Mouse (Mus musculus) spleen, adult 2 months (tissue): ENCODE data around the gene Olfr688. TPM values are rescaled to one million over a fixed set of nuclear protein-coding genes. Genes with fewer than 3 reads are reported as not detected.
A peak's percentile ranks its signal among the peaks of the same experiment; 100 is the strongest.

Experiments used
- DNase-seq, 2 experiments: peaks; one replicate each; pipeline versions ENCODE4 v3.0.0 to v3.0.0-alpha.2; 2012 to 2021; ENCODE audit warnings: low spot score in 2 of 2, low read depth in 1 of 2
- H3K27ac ChIP-seq: fragments of 200-500 bp; 2 replicates; pipeline ENCODE4 v1.5.1; 2012; ENCODE audit warnings: low read length, inconsistent platforms; ENCODE audit not compliant: insufficient read depth
- H3K27me3 ChIP-seq: fragments of 200-500 bp; 2 replicates; pipeline ENCODE4 v1.6.1; 2012; ENCODE audit warnings: mild to moderate bottlenecking, moderate library complexity, low read length, inconsistent platforms; ENCODE audit not compliant: control insufficient read depth, insufficient read depth
- H3K36me3 ChIP-seq: fragments of 200-500 bp; 2 replicates; pipeline ENCODE4 v1.6.1; 2012; ENCODE audit warnings: mild to moderate bottlenecking, low read length, inconsistent platforms; ENCODE audit not compliant: control insufficient read depth, insufficient read depth
- H3K4me1 ChIP-seq: fragments of 200-500 bp; 2 replicates; pipeline ENCODE4 v1.6.1; 2011; ENCODE audit warnings: inconsistent platforms; ENCODE audit not compliant: control insufficient read depth, insufficient read depth, insufficient read length
- H3K4me3 ChIP-seq: fragments of 200-500 bp; 2 replicates; pipeline ENCODE4 v1.5.1; 2011; ENCODE audit warnings: mild to moderate bottlenecking, inconsistent platforms; ENCODE audit not compliant: insufficient read depth, insufficient read length; ENCODE audit errors: extremely low read depth
- CTCF ChIP-seq: fragments of 200-500 bp; IDR thresholded peaks from 2 replicates; pipeline ENCODE4 v1.5.1; 2011; ENCODE audit warnings: mild to moderate bottlenecking, inconsistent platforms; ENCODE audit not compliant: insufficient read depth, insufficient read length, insufficient replicate concordance; ENCODE audit errors: extremely low read depth
- POLR2A ChIP-seq: fragments of 200-500 bp; IDR thresholded peaks from 2 replicates; pipeline ENCODE4 v1.6.1; 2011; ENCODE audit warnings: low read depth, low read length, inconsistent platforms
- WGBS: fragments of 180-500 bp; shearing (Covaris S2); methylation state at CpG from one replicate; pipeline ENCODE4 v1.1.7; 2018; 5-methylcytosine and 5-hydroxymethylcytosine counted together
- polyA plus RNA-seq: library from polyadenylated mRNA; depleted of rRNA; stranded (reverse); fragments of >200 nt; gene quantifications from 2 replicates; pipeline ENCODE4 v1.2.3, GENCODE M21; 2012; rRNA removed

The Olfr688 gene
- not detected in 2 replicates for polyA plus RNA-seq

DNA sequence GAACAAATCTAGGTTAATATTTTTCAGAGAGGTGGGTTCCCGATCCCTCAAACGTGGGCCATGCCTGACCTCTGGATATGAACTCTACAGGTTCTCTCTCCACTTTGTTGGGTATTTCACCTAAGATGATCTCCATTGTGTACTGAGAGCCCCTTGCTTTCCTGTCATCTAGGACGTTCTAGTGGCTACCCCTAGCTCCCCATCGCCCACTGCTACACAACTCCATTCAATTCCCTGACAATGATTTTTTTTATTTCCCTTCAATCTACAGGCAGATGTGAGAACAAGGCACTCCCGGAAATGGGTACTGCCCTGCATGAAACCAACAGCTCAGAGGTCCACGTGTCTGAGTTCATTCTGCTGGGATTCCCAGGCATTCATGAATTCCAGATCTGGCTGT lies at the start of gene Olfr688:
Gene Olfr688, plus strand, starts transcription at position 301 of the 400 bp plus-strand sequence.
- H3K4me1 ChIP-seq = no peaks in the 10 kb centered on the region
- H3K36me3 ChIP-seq = no peaks in the 10 kb centered on the region
- H3K27ac ChIP-seq = no peak within 1 kb of the TSS
- no peaks in the 10 kb centered on the region for H3K27me3 ChIP-seq
- DNase-seq = no peak
- WGBS = 77% methylated on average over 6 of the region's 6 CpGs
- H3K4me3 ChIP-seq = no peak within 1 kb of the TSS
- TF ChIP-seq POLR2A (no peak), CTCF (no peak)

DNA sequence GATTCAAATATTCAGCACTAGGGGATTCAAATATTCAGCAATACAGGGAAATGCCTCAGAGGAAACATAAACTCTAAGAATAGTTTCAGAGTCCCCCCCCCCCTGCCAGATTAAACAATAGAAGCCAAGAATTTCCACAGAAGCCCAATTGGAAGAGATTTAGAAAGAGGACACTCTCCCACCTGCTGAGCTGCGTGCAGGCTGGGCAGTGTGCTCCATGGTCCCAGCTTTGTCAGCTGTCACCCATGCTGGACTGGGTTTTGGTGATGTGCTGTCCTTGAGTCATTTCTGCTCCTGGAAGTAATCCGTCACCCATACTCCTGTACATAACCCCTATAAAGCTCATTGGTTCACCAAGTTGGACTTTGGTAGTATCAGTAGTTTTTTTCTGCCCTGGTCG lies 40.2 kb upstream of the Olfr688 start:
- H3K4me3 ChIP-seq = no peak overlapping the region
- TF ChIP-seq POLR2A (no peak), CTCF (no peak)
- 85% methylated on average over 3 of the region's 3 CpGs for WGBS
- no peaks in the 10 kb centered on the region for H3K27me3 ChIP-seq
- no peak overlapping the region for H3K27ac ChIP-seq
- H3K4me1 ChIP-seq = no peaks in the 10 kb centered on the region
- no peaks in the 10 kb centered on the region for H3K36me3 ChIP-seq
- no peak for DNase-seq

DNA sequence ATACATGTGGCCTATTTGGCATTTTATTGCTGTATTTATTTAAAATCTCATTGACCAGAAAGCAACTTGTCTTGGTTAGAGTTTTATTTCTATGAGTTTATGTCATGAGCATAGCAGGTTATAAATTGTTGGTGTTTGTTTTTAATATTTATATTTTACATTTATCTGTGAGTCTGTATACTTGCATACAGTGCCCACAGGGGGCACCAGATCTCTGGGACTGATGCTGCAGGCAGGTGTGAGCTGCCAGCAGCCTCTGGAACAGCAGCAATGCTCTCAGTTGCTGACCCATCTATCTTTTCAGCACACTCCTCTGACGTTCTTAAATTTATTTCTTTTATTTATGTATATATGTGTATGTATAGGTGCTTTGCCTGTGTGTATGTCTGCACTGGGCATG lies 39.7 kb upstream of the Olfr688 start:
- DNase-seq = no peak
- 57% methylated on average over 1 of the region's 1 CpGs for WGBS
- Histone ChIP-seq H3K36me3 (no peaks in the 10 kb centered on the region), H3K4me1 (no peaks in the 10 kb centered on the region), H3K4me3 (no peak overlapping the region), H3K27ac (no peak overlapping the region), H3K27me3 (no peaks in the 10 kb centered on the region)
- TF ChIP-seq POLR2A = no peak
- no peak for TF ChIP-seq CTCF

DNA sequence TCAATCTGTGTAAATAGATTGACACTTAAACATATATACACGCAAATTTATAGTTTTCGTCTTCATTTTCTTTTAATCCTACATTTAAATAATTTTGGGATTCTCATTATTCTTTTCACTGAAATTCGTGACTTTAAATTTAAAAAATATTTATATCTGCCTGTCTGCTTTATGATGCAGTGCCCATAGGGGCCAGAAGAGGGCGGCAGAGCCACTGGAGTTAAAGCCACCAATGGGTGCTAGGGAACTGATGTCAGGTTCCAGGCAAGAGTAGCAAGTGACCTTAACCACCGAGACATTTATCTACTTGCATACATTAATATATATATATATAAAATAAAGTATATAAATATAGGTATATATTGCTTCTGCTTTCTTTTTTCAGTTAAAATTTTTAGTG lies 31.2 kb upstream of the Olfr688 start:
- TF ChIP-seq CTCF (peak; percentile 30; the same call in 1 of the 2 replicates), POLR2A (no peak)
- H3K27ac ChIP-seq = no peak overlapping the region
- DNase-seq = peak in 1 of 2 experiments; percentile 18
- 58% methylated on average over 5 of the region's 5 CpGs for WGBS
- H3K4me1 ChIP-seq = no peaks in the 10 kb centered on the region
- no peak overlapping the region for H3K4me3 ChIP-seq
- no peaks in the 10 kb centered on the region for H3K36me3 ChIP-seq
- no peaks in the 10 kb centered on the region for H3K27me3 ChIP-seq

DNA sequence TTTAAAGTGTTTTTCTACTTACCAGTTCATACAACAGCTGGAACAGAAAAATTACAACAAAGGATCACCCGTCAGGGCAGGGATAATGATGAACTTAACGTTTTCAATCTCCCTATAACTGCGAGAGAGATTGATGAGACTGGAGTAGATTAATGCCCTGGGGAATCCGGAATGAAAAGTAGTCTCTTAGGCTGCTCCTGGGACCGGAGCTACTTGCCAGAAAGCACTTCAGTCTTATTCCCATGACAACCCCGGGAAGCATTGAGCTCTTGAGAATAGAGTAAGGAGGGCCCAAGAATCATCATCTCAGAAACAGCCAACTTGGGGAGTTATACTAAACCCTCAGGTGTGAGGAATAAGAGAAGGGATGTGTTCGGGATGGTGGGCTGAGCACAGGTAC lies 15.5 kb upstream of the Olfr688 start:
- Histone ChIP-seq H3K27me3 (no peaks in the 10 kb centered on the region), H3K27ac (no peak overlapping the region), H3K4me3 (no peak overlapping the region), H3K36me3 (no peaks in the 10 kb centered on the region), H3K4me1 (no peaks in the 10 kb centered on the region)
- no peak for DNase-seq
- WGBS = 79% methylated on average over 7 of the region's 7 CpGs
- TF ChIP-seq POLR2A (no peak), CTCF (no peak)

DNA sequence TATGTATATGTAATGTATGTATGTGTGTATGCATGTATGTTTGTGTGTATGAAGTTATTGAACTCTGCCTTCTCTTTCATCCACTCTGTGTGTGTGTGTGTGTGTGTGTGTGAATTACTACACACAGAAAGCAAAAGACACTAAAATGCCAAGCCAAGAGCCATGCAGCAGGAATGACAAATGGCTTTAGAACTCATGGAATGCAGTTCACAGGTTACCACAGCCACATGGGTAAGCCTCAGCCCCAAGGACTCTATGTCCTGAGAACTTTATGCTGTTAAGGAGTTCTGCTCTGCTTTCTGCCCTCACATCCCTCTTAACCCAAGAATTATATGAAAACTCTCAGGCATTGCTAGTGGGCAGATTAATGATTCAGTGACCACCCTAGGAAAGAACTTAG lies 2.2 kb downstream of the Olfr688 start:
- TF ChIP-seq POLR2A (no peak), CTCF (no peak)
- Histone ChIP-seq H3K4me1 (no peaks in the 10 kb centered on the region), H3K27ac (no peak overlapping the region), H3K27me3 (no peaks in the 10 kb centered on the region), H3K36me3 (no peaks in the 10 kb centered on the region), H3K4me3 (no peak overlapping the region)
- no peak for DNase-seq

DNA sequence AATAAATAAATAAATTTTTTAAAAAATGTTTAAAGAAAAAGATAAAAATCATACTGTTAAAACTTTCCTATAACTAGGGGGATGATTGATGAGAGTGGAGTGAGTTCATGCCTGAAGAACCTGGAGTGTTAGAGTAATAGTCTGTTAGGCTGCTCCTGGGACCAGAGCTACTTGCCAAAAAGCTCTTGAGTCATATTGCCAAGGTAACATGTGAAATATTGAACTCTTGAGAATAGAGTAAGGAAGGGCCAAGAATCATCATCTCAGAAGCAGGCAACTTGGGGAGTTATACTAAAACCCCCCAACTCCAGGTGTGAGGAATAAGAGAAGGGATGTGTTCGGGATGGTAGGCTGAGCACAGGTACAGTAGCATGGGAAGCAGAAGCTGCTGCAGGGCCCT lies 23.0 kb downstream of the Olfr688 start, which contains the start of gene Olfr689:
Gene Olfr689, plus strand, starts transcription at position 301 of the 400 bp plus-strand sequence.
- DNase-seq = no peak
- no peaks in the 10 kb centered on the region for H3K36me3 ChIP-seq
- WGBS = 86% methylated on average over 1 of the region's 1 CpGs
- no peak within 1 kb of the TSS for H3K27ac ChIP-seq
- H3K4me1 ChIP-seq = no peaks in the 10 kb centered on the region
- no peaks in the 10 kb centered on the region for H3K27me3 ChIP-seq
- no peak within 1 kb of the TSS for H3K4me3 ChIP-seq
- TF ChIP-seq CTCF = no peak
- no peak for TF ChIP-seq POLR2A
